Mouse (Mus musculus): ENCODE measurements at regions not wholly inside any gene's neighbourhood (a gene's known extent, or its start where the extent isn't known, plus 50 kb on each side); places are given as distances from the start of the nearest gene placed in this dataset.

- no peaks in the 10 kb centered on the region for H3K36me3 ChIP-seq (ENCODE audit: control insufficient read depth, insufficient read depth, low read length)
- H3K9ac ChIP-seq (ENCODE audit: low read depth, low read length), result no peak overlapping the region
- WGBS, result 91% methylated on average over 9 of the region's 9 CpGs
- H3K4me3 ChIP-seq (ENCODE audit: low read depth, low read length), result no peak overlapping the region
- H3K27me3 ChIP-seq (ENCODE audit: control insufficient read depth, insufficient read depth, low read length), result no peaks in the 10 kb centered on the region
- H3K27ac ChIP-seq (ENCODE audit: low read depth, low read length), result no peak overlapping the region
- DNase-seq (ENCODE audit: low spot score), result no peak
- H3K9me3 ChIP-seq (ENCODE audit: control insufficient read depth, low read length), result no peaks in the 10 kb centered on the region
- H3K4me2 ChIP-seq (replicated peaks; ENCODE audit: low read depth, low read length), result no peak overlapping the region
- no peaks in the 10 kb centered on the region for H3K4me1 ChIP-seq (replicated peaks; ENCODE audit: control insufficient read depth, insufficient read depth, low read length)
- ATAC-seq (ENCODE audit: low FRiP score), result no peak
These were observed 66.5 kb upstream of the 4930432M17Rik start for GRCm38 (mm10) chr3:121604081-121604480.

GRCm38 (mm10) chr3:121602826-121603370 is 67.7 kb upstream of the 4930432M17Rik start:
- H3K27ac ChIP-seq (ENCODE audit: low read depth, low read length), result no peak overlapping the region
- H3K36me3 ChIP-seq (ENCODE audit: control insufficient read depth, insufficient read depth, low read length), result no peaks in the 10 kb centered on the region
- ATAC-seq (ENCODE audit: low FRiP score) (no peak), DNase-seq (ENCODE audit: low spot score) (no peak)
- H3K9ac ChIP-seq (ENCODE audit: low read depth, low read length), result no peak overlapping the region
- H3K4me3 ChIP-seq (ENCODE audit: low read depth, low read length), result no peak overlapping the region
- no peaks in the 10 kb centered on the region for H3K4me1 ChIP-seq (replicated peaks; ENCODE audit: control insufficient read depth, insufficient read depth, low read length)
- H3K27me3 ChIP-seq (ENCODE audit: control insufficient read depth, insufficient read depth, low read length), result no peaks in the 10 kb centered on the region
- H3K9me3 ChIP-seq (ENCODE audit: control insufficient read depth, low read length), result no peaks in the 10 kb centered on the region
- no peak overlapping the region for H3K4me2 ChIP-seq (replicated peaks; ENCODE audit: low read depth, low read length)
- 93% methylated on average over 10 of the region's 10 CpGs for WGBS

- ATAC-seq (ENCODE audit: low FRiP score) (no peak), DNase-seq (ENCODE audit: low spot score) (no peak)
- WGBS, result 58% methylated on average over 8 of the region's 8 CpGs
- H3K36me3 ChIP-seq (ENCODE audit: control insufficient read depth, insufficient read depth, low read length), result no peaks in the 10 kb centered on the region
- H3K4me2 ChIP-seq (replicated peaks; ENCODE audit: low read depth, low read length), result no peak overlapping the region
- H3K9ac ChIP-seq (ENCODE audit: low read depth, low read length), result no peak overlapping the region
- no peaks in the 10 kb centered on the region for H3K27me3 ChIP-seq (ENCODE audit: control insufficient read depth, insufficient read depth, low read length)
- H3K4me1 ChIP-seq (replicated peaks; ENCODE audit: control insufficient read depth, insufficient read depth, low read length), result no peaks in the 10 kb centered on the region
- H3K27ac ChIP-seq (ENCODE audit: low read depth, low read length), result no peak overlapping the region
- H3K9me3 ChIP-seq (ENCODE audit: control insufficient read depth, low read length), result no peaks in the 10 kb centered on the region
- no peak overlapping the region for H3K4me3 ChIP-seq (ENCODE audit: low read depth, low read length)
These were observed 68.4 kb upstream of the 4930432M17Rik start for GRCm38 (mm10) chr3:121602082-121602561.

- ATAC-seq (ENCODE audit: low FRiP score), result no peak
- WGBS, result 70% methylated on average over 10 of the region's 10 CpGs
- no peaks in the 10 kb centered on the region for H3K4me1 ChIP-seq (replicated peaks; ENCODE audit: control insufficient read depth, insufficient read depth, low read length)
These were observed 68.6 kb upstream of the Slc44a3 start for GRCm38 (mm10) chr3:121600841-121601240.

GRCm38 (mm10) chr3:121600388-121600787 is 68.2 kb upstream of the Slc44a3 start:
- Histone ChIP-seq H3K4me2 (replicated peaks; ENCODE audit: low read depth, low read length) (no peak overlapping the region), H3K36me3 (ENCODE audit: control insufficient read depth, insufficient read depth, low read length) (no peaks in the 10 kb centered on the region), H3K27ac (ENCODE audit: low read depth, low read length) (no peak overlapping the region), H3K4me3 (ENCODE audit: low read depth, low read length) (no peak overlapping the region), H3K9me3 (ENCODE audit: control insufficient read depth, low read length) (no peaks in the 10 kb centered on the region), H3K9ac (ENCODE audit: low read depth, low read length) (no peak overlapping the region), H3K4me1 (replicated peaks; ENCODE audit: control insufficient read depth, insufficient read depth, low read length) (no peaks in the 10 kb centered on the region), H3K27me3 (ENCODE audit: control insufficient read depth, insufficient read depth, low read length) (no peaks in the 10 kb centered on the region)
- ATAC-seq (ENCODE audit: low FRiP score), result no peak
- 88% methylated on average over 4 of the region's 4 CpGs for WGBS
- DNase-seq (ENCODE audit: low spot score), result no peak

More at GRCm38 (mm10) chr3:121600841-121601240, 68.6 kb upstream of the Slc44a3 start:
- Histone ChIP-seq H3K27ac (ENCODE audit: low read depth, low read length) (no peak overlapping the region), H3K4me2 (replicated peaks; ENCODE audit: low read depth, low read length) (no peak overlapping the region), H3K9ac (ENCODE audit: low read depth, low read length) (no peak overlapping the region), H3K36me3 (ENCODE audit: control insufficient read depth, insufficient read depth, low read length) (no peaks in the 10 kb centered on the region), H3K9me3 (ENCODE audit: control insufficient read depth, low read length) (no peaks in the 10 kb centered on the region), H3K27me3 (ENCODE audit: control insufficient read depth, insufficient read depth, low read length) (no peaks in the 10 kb centered on the region), H3K4me3 (ENCODE audit: low read depth, low read length) (no peak overlapping the region)
- no peak for DNase-seq (ENCODE audit: low spot score)

- WGBS, result 70% methylated on average over 4 of the region's 4 CpGs
- Histone ChIP-seq H3K4me2 (replicated peaks; ENCODE audit: low read depth, low read length) (no peak overlapping the region), H3K27ac (ENCODE audit: low read depth, low read length) (no peak overlapping the region), H3K27me3 (ENCODE audit: control insufficient read depth, insufficient read depth, low read length) (no peaks in the 10 kb centered on the region), H3K9me3 (ENCODE audit: control insufficient read depth, low read length) (no peaks in the 10 kb centered on the region), H3K9ac (ENCODE audit: low read depth, low read length) (no peak overlapping the region), H3K4me3 (ENCODE audit: low read depth, low read length) (no peak overlapping the region), H3K36me3 (ENCODE audit: control insufficient read depth, insufficient read depth, low read length) (no peaks in the 10 kb centered on the region), H3K4me1 (replicated peaks; ENCODE audit: control insufficient read depth, insufficient read depth, low read length) (no peaks in the 10 kb centered on the region)
- ATAC-seq (ENCODE audit: low FRiP score) (no peak), DNase-seq (ENCODE audit: low spot score) (no peak)
These were observed 65.8 kb upstream of the Slc44a3 start for GRCm38 (mm10) chr3:121597988-121598387.

- no peak overlapping the region for H3K4me2 ChIP-seq (replicated peaks; ENCODE audit: low read depth, low read length)
- H3K4me3 ChIP-seq (ENCODE audit: low read depth, low read length), result no peak overlapping the region
- no peaks in the 10 kb centered on the region for H3K9me3 ChIP-seq (ENCODE audit: control insufficient read depth, low read length)
- H3K27me3 ChIP-seq (ENCODE audit: control insufficient read depth, insufficient read depth, low read length), result no peaks in the 10 kb centered on the region
- no peak overlapping the region for H3K27ac ChIP-seq (ENCODE audit: low read depth, low read length)
- H3K9ac ChIP-seq (ENCODE audit: low read depth, low read length), result no peak overlapping the region
- no peaks in the 10 kb centered on the region for H3K4me1 ChIP-seq (replicated peaks; ENCODE audit: control insufficient read depth, insufficient read depth, low read length)
- 89% methylated on average over 5 of the region's 5 CpGs for WGBS
- H3K36me3 ChIP-seq (ENCODE audit: control insufficient read depth, insufficient read depth, low read length), result no peaks in the 10 kb centered on the region
- DNase-seq (ENCODE audit: low spot score) (no peak), ATAC-seq (ENCODE audit: low FRiP score) (no peak)
These were observed 65.0 kb upstream of the Slc44a3 start for GRCm38 (mm10) chr3:121597203-121597602.

- Histone ChIP-seq H3K27me3 (ENCODE audit: control insufficient read depth, insufficient read depth, low read length) (no peaks in the 10 kb centered on the region), H3K9me3 (ENCODE audit: control insufficient read depth, low read length) (no peaks in the 10 kb centered on the region), H3K36me3 (ENCODE audit: control insufficient read depth, insufficient read depth, low read length) (no peaks in the 10 kb centered on the region), H3K4me1 (replicated peaks; ENCODE audit: control insufficient read depth, insufficient read depth, low read length) (no peaks in the 10 kb centered on the region), H3K27ac (ENCODE audit: low read depth, low read length) (no peak overlapping the region), H3K9ac (ENCODE audit: low read depth, low read length) (no peak overlapping the region), H3K4me2 (replicated peaks; ENCODE audit: low read depth, low read length) (no peak overlapping the region), H3K4me3 (ENCODE audit: low read depth, low read length) (no peak overlapping the region)
- WGBS, result 78% methylated on average over 4 of the region's 4 CpGs
- DNase-seq (ENCODE audit: low spot score), result no peak
- ATAC-seq (ENCODE audit: low FRiP score), result no peak
These were observed 62.4 kb upstream of the Slc44a3 start for GRCm38 (mm10) chr3:121594580-121594979.

- ATAC-seq (ENCODE audit: low FRiP score), result no peak
- H3K27me3 ChIP-seq (ENCODE audit: control insufficient read depth, insufficient read depth, low read length), result no peaks in the 10 kb centered on the region
- H3K9ac ChIP-seq (ENCODE audit: low read depth, low read length), result no peak overlapping the region
- no peaks in the 10 kb centered on the region for H3K36me3 ChIP-seq (ENCODE audit: control insufficient read depth, insufficient read depth, low read length)
- DNase-seq (ENCODE audit: low spot score), result no peak
- 61% methylated on average over 8 of the region's 8 CpGs for WGBS
- H3K27ac ChIP-seq (ENCODE audit: low read depth, low read length), result no peak overlapping the region
- no peak overlapping the region for H3K4me3 ChIP-seq (ENCODE audit: low read depth, low read length)
- no peak overlapping the region for H3K4me2 ChIP-seq (replicated peaks; ENCODE audit: low read depth, low read length)
- H3K9me3 ChIP-seq (ENCODE audit: control insufficient read depth, low read length), result no peaks in the 10 kb centered on the region
- H3K4me1 ChIP-seq (replicated peaks; ENCODE audit: control insufficient read depth, insufficient read depth, low read length), result no peaks in the 10 kb centered on the region
These were observed 61.5 kb upstream of the Slc44a3 start for GRCm38 (mm10) chr3:121593598-121594117.

All from hindbrain, embryonic 11.5 days (tissue).